Mouse (Mus musculus) liver, adult 2 months (tissue): ENCODE measurements around the gene Ifnz.
"Not testable (repeated sequence)": the region's sequence is repeated elsewhere in the genome, so short reads cannot be mapped to it uniquely, and the experiment has no call there.

Experiments
- CTCF ChIP-seq: fragments of 200-500 bp; IDR thresholded peaks from 2 replicates; pipeline ENCODE4 v1.5.1; 2011; ENCODE audit warnings: low read depth, low read length, control low read depth
- POLR2A ChIP-seq: fragments of 200-500 bp; IDR thresholded peaks from 2 replicates; pipeline ENCODE4 v1.6.1; 2011; ENCODE audit warnings: low read length, control low read depth; ENCODE audit not compliant: insufficient read depth; ENCODE audit errors: extremely low read depth

DNA sequence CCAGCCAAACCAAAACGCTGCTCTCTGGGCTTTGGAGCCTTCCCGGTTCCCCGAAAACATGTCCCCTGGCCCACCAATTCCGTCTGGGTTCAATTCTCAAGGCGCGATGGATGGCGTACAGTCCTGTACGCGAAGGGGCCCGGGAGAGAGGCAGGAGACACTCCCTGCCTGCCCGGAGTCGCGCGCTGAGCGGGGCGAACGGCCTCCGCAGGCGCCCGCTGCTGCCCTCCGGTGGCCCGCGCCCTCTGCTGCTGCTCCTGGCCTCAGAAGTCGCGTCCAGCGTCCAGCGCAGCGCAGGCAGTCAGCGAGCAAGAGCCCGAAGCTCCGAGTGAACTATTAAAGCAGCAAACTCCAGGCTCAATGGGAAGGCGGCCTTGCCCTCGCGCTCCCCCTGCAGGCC, 23.8 kb downstream of the Ifnz start:
- not testable (repeated sequence) for TF ChIP-seq POLR2A, CTCF
